Mouse (Mus musculus) c-Kit-negative CD71-positive TER-119-positive erythroid progenitor cells, embryonic 14.5 days (primary cell): Measurements from ENCODE around the gene Myt1.

Experiments used
- DNase-seq: peaks from one replicate; pipeline ENCODE4 v3.0.0-alpha.2; 2013; ENCODE audit warnings: low read depth, low spot score

Gene Myt1

DNA sequence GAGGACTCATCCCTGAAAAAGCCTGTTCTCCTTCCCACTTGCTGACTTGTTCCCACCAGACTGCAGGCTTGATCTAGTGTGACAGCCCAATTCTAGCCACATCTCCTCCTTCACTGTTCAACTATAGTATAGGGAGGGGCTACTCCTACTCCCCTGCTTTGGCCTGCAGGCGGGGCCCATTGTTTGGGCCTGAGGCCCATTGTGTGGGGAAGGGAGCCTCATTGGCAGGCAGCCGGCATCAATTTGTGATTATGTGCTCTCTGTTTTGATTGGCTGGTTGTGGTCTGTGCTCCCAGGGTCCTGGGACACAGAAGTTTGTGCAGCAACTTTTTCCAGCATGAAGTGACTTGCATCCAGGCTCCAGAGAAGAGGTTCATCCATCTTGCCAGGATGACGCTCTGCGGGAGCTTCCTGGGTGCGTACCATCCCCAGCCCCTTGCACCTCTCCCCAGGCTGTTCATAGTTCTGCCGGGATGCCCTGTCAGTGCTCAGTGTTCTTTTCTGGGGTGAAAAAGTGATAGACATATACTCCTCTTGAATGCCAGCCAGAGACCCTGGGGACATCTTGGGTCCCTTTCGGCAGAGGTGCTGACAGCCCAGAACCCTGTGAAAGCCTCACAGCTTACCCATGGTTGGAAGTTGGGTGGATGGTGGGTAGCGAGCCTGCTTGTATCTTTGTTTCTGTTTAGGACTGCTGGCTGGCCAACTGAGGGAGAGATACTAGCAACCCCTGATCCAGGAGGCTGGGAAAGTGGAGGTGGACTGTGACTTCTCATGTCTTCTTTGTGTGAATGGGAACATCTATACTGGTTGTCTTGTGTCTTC, at the start of gene Myt1:
Myt1 (plus strand) TSS at position 327 of the 825 bp plus-strand sequence.
- no peak for DNase-seq

DNA sequence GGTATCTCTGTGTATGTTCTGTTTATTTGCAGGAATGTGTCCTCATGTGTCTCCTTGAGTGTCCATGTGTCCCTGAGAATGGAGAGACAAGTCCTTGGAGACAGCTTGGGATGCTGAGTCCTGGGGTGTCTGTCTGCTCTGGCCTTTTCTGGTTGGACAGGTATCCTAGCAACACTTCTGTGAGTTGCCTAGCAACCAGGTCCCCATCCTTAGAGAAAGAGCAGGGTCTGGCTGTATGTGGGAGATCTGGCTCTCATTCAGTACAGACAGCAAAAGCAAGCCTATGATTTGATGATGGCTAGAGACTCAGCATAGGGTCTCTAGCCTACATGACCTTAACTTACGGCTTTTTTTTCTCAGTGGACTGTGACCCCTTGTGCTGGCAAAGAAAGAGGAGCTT, 49.4 kb upstream of the Myt1 start:
- DNase-seq: no peak

DNA sequence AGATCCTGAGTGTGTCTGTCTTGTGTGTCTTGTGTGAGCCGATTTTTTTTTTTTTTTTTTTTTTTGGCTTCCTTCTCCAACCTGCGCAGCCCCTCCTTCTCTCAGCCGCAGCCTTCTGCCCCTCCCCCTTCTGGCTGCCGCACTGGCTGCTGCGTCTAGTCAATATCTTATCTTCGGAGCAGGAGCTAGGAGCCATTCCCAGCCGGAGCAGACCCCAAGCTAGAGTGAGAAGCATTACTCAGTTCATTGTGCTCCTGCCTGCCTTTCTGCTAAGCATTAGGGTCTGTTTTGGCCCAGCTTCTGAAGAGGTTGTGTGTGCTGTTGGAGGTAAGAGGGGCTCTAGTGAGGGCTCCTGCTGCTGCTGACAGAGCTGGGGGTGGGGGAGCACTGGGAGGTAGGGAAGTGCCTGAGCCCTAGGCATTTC, 48.2 kb upstream of the Myt1 start, which contains the start of gene Oprl1:
Oprl1 (plus strand) TSS at position 114 of the 424 bp plus-strand sequence.
- DNase-seq: no peak

DNA sequence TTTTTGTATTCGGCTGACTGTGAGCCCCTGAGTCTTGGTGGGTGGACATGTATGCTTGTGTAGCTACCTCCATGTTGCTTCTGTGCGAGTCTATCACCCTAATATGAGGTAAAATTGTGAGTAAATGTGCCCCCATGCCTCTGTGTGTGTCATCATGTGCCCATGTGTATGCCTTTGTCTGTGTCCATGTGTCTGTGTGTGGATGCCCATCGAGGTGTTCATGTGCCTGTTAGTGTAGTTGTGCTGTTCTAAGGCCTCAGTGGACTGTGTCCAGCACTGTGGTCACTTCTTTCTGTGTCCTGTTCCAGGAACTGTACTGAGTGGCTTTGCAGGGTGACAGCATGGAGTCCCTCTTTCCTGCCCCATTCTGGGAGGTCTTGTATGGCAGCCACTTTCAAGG, 47.8 kb upstream of the Myt1 start:
- no peak for DNase-seq

DNA sequence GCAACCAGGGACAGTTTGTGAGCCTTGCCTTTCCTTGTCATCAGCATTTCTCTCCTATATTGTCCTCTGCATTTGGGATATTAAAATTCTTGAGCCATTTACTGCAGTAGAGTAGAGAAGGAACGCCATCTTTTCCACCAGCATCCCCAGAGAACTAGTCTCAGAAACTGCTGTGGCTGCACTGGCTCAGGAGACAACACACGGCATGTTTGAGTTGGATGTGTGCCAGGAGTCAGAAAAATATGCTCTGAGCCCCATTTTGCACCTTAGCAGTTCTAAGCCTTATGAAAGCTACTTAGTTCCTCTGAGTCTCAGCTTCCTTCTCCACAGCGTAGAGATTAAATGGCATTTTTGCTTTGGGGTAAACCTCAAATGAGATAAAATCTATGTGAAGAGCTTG, 46.1 kb upstream of the Myt1 start:
- no peak for DNase-seq

DNA sequence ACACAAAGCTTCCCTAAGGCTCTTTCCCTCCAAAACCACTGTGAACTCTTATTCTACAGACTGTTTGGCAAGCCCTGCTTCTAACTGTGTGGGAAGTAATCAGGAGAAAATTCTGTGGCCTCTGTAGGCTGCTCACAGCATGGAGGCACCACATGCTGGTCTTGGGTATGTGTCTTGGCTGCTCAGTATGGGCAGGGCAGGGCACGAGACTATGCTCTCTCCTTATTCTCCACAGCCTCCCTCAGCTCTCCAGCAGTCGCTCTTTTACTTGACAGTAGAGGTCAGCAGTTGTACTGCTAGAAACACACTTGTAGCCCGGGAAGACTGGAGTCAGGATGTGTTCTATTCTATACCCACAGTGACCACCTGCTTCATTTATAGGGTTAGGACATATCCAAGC, 43.1 kb upstream of the Myt1 start:
- DNase-seq: no peak

GRCm38 (mm10) chr2:181721200-181721599, 41.9 kb upstream of the Myt1 start:
- DNase-seq: no peak

GRCm38 (mm10) chr2:181722213-181722612, 40.9 kb upstream of the Myt1 start:
- DNase-seq: no peak

DNA sequence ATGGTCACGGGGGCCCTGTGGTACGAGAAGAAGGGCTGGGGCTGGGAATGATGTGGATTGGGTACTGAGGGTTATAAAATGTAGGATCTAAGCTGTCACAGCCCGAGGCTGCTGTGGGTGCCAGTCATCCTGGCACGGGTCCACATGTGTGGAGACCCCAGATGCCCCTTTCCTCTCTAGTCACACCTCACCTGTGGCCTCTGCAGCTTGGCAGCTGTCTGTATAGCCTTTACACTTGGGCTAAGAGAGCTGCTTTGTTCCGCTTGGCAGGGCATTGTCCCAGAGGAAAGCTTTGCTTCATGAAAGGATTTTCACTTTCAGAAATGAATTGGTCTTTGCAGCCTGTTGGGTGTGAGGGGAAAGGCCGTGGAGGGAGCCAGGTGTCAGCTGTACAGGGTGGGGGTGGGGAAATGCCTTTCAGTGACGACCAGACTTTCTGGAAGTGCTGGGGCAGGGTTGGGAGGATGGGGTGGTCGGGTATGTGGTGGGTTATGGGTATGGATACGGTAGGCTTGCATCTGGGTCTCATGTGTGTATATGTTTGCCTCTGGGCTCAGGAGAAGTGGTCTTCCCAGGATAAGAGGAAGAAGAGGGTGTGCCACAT, 35.4 kb upstream of the Myt1 start:
- no peak for DNase-seq

DNA sequence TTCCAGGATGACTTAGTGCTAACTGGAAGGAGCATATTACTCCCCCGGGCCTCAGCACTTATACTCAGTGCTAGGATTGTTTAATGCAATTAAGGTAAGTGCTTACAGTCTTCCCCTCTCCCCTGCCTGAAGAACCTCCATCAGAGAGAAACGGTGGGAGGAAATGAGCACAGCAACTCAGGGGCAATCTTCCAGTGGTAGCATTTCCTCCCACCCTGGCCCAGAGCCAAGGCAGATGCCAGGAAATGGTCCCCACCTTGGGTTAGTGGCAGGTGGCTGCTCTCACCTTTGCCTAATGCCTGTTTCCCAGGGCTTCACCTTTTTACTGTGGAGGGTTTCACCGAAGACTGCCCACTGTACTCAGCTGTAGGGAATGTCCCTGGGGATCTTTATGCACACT, 33.1 kb upstream of the Myt1 start:
- DNase-seq: no peak

DNA sequence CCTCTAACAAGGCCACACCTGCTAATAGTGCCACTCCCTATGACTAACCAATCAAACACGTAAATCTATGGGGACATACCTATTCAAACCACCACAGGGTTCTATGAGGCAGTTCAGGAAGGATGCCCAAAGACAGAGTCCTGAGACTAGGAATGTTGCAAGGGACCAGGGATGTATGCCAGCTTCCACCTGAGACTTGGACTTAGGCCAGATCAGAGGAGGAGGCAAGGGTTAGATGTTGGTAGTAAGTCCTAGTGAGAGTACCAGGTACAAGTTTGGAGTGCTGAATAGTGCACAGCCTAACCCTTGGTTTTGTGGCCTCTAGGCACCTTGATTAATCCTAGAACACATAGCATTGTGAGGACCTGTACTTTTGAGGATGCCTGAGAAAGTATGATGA, 10.5 kb upstream of the Myt1 start:
- no peak for DNase-seq

DNA sequence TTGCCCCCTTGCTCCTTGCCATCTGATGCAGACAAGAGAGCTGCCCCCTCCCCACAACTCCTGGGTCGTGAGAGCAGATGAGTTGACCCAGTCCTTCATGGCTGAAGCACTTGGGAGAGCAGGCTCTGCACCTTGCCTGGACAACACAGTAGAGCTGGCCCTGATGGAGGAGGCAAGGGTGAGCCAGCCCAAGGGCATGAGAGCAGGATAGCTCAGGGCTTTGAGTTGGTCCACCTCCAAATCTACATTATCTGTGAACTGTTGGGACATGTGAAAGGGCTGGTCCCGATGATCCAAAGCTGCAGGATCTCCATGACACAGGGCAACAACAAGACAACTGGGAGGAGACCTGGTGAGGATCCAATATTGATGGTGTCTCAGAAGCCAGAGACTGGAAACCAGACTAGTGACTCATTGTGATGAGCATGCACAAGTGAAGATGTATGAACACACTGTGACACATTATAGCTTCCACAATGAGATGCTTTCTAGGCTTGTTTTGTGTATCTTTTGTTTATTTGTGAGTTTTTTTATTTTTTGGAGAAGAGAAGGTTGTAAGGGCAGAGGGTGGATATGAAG, 4.9 kb upstream of the Myt1 start:
- no peak for DNase-seq

DNA sequence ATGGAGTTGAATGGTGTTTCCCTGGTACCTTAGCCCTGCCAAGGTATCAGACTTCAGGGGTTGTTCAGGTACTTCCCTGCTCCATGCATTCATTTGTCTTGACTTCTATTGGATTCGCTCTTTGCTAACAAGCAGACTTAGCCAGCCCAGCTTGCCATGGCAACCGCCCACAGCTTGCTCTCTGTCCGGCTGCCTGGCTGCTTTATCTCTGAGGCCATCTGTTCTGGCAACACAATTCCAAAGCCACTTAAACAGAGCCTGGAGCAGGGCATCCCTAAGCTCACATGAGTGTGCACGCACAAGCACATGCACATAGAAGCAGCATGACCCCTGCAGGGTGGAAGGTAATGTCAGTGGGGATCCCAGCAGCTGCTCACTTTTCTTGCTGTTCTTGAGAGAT, 4.1 kb upstream of the Myt1 start:
- DNase-seq: no peak

DNA sequence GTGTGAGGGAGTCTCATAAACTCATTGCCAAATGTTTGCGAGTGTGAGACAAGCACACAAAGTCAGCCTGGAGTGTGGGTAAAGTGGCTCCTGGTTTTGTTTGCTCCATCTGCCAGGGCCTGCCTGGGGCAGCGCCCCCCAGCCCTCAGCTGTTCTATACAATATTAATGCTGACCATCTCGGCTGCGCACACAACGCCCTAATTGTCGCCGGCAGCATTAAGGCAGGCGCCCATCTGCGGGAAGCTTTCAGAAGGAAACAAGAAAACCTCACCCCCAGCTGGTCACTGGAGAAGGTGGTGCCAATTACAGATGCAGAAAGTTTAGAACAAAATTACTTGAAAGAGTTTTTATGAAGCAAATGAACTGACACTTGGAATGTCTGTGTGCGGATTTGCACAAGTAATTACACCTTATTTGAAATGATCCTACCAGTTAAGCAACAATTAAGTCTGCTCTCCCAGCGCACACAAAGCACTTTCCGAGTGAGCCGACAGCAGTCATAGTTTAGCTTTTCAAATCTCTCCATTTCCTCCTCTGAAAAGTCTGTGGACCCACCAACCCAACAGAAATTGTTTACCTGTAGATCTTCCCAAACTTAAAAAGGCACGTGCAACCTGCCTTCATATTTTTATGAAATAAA, 875 bp downstream of the Myt1 start:
- no peak for DNase-seq

DNA sequence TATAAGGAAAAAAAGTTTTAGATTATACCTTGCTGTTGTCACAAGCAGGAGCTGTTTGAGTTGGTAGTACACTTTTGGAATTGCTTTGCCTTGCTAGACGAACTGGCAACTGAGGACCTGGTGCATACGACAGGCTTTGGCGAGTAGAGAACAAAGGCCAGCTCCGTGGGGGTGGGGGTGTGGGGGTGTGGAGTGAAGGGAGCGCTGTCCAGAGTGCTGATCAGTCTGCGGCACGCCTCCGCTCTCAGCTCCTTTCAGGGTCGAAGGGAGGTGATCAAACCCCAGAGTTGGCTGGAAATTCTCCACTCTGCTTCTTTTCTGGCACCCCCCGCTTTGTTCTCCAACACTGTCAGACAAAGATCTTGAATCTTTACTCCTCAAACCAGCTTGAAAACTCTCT, 1.5 kb downstream of the Myt1 start:
- no peak for DNase-seq

DNA sequence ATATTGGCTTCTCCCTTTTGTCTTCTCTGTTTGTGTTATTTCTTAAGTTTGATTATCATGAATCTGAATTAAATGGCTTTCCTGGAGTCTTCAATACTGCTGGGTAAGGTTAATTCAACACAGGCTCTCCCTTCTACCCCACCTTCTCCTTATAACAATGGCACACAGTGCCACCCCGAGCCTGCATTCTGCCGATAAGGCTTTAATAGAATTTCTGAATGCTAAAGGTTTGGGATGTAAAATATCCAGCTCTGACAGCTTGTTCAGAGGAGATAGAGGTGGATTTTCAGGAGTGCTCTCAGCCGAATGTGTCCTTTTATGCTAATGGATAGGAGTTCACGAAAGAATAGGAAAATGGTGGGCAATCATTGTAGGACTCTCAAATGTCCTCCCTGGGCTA, 2.1 kb downstream of the Myt1 start:
- DNase-seq: no peak

DNA sequence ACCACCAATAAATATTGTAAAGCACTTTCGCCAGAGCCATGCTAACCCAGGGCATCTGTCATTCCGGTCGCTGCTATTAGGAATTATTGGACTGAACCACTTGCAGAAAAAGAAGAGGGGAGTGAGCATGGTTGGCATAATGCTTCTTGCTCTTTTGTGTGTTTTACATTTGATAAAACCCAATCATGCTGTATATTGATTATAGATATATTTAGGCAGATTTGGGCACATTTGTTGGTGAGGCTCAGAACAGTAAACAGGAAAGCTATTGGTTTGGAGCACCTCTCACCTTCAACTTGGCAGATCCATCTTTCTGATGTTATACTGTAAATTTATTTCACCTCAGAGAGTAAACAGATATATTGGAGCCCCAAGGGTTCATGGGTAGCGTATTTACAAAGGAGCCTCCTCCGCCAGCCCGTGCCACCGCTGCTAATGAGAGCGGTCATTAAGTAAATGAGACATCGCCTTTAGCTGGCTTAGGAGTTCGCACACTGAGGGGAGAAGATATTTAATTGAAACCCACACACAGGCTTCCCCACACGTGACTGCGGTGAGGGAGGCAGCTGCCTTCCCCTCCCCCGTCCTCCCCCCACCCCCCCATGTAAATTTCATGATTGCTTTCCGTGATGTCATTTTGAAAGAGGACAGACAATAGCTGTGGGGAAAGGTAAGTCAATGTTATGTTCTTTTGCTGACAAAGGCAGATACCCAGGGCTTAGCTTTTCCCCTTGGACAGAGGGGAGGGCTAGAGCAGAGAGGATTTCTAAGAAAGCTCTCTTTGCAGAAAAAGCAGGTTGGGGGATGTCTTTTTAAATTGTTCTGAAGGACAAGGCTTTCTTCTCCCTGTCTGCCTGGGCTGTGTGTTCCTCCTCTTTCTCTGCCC, 3.8 kb downstream of the Myt1 start:
- no peak for DNase-seq

GRCm38 (mm10) chr2:181768451-181768850, 5.3 kb downstream of the Myt1 start:
- no peak for DNase-seq

DNA sequence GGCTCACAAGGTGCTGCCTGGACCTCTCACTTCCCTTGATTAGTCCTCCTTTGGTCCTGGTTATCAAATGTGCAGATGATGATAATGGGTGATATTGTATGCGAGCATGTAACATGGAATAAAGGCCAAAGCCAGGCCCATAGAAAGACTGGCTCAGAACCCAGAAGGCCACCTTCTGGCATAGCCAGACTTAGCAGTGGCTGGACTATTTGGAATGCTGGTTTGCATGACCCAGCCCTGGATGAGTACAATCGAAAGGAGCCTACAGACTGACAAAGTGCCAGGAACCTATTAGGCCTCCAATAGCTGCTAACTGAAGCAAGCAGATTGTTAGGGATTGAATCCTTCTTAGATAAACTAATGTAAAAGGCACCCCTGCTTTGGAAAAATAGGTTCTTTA, 6.3 kb downstream of the Myt1 start:
- no peak for DNase-seq

DNA sequence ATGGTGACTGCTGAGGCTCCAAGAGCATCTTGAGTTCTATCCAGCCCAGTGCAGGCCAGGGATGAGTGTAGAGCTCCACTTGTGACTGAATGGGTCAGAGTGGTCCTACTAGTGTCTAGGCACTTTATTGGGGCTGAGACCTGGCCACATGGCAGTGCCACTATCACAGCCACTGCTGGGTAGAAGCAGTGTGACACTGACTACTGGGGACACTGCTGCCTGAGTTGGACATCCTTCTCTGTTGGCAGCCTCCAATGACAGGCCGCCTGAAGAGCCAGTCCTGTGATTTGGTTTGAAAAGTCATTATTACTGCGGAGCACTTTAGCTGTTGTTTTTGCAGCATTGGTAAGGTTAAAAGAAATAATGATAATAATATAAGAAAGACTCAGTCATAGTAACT, 10.1 kb downstream of the Myt1 start:
- DNase-seq: no peak

DNA sequence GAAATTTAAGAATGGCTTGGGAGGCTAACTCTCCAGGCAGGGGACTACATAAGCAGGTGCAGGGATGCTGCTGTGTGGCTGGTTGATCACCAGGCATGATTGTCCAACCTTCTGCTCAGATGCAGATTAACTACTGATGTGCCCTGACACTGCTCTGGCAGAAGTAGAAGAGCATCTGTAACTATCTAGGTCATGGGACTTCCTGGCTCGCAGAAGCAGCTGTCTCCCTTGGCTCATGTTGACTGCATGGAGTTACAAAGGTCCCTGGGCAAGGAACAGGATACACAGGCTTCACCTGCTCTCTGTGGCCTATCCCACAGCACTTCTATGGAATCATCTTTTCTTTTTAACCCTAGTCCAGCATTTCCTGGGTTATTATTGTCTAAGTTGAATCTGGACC, 12.7 kb downstream of the Myt1 start:
- no peak for DNase-seq

DNA sequence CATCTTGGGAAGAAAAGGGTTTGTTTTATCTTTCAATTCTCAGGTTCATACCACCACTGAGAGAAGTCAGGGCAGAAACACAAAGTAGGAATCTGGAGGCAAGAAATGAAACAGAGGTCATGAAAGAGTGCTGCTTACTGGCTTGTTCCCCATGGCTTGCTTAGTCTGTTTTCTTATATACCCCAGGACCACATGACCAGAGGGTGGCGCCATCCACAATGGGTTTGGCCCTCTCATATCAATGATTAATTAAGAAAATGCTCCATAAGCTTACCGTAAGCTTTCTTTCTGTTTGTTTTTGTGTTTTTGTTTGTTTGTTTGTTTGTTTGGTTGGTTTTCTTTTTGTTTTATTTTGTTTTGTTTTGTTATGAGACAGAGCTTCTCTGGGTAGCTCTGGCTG, 14.6 kb downstream of the Myt1 start:
- no peak for DNase-seq
